Mouse (Mus musculus) thymus, adult 2 months (tissue): Measurements from ENCODE around the gene Zdhhc20.

Experiments
- CTCF ChIP-seq: fragments of 200-500 bp; IDR thresholded peaks from 2 replicates; pipeline ENCODE4 v1.5.1; 2012; ENCODE audit warnings: mild to moderate bottlenecking, control low read depth, low read length, moderate library complexity, borderline replicate concordance; ENCODE audit not compliant: control insufficient read depth, poor library complexity, insufficient read depth; ENCODE audit errors: extremely low read depth
- POLR2A ChIP-seq: fragments of 200-500 bp; IDR thresholded peaks from 2 replicates; pipeline ENCODE4 v1.6.1; 2012; ENCODE audit warnings: mild to moderate bottlenecking, low read length, control low read depth, moderate library complexity; ENCODE audit not compliant: control insufficient read depth, poor library complexity, insufficient read depth; ENCODE audit errors: extremely low read depth

- TF ChIP-seq CTCF (no peak), POLR2A (no peak)
These were observed 43.5 kb upstream of the Zdhhc20 start for GRCm38 (mm10) chr14:57933608-57934007.
